Mouse (Mus musculus) CH12.LX (cell line): ENCODE data around the gene Cstad. TPM values are rescaled to one million over a fixed set of nuclear protein-coding genes. Genes with fewer than 3 reads are reported as not detected.

Source experiments
- DNase-seq: peaks from one replicate; pipeline ENCODE4 v3.0.0-alpha.2; 2013; ENCODE audit errors: extremely low read depth
- H3K27ac ChIP-seq: 2 replicates; pipeline ENCODE4 v1.5.1; 2012; ENCODE audit warnings: low read depth, mild to moderate bottlenecking, control low read depth, moderate library complexity; ENCODE audit not compliant: insufficient read depth
- H3K27me3 ChIP-seq: replicated peaks from 2 replicates; pipeline ENCODE3; 2012; ENCODE audit warnings: inconsistent platforms
- H3K36me3 ChIP-seq, 2 experiments: replicated peaks in 1 of 2; 2 replicates each; pipeline versions ENCODE3 to v1.6.1; 2012; ENCODE audit warnings: inconsistent platforms in 1 of 2, low read length in 1 of 2, mild to moderate bottlenecking in 1 of 2, mixed read lengths in 1 of 2, moderate library complexity in 1 of 2; ENCODE audit not compliant: control insufficient read depth in 1 of 2, insufficient read depth in 1 of 2
- H3K4me1 ChIP-seq, 2 experiments: 2 replicates each; pipeline ENCODE4 v1.6.1; 2012; ENCODE audit warnings: inconsistent platforms in 1 of 2, moderate library complexity in 1 of 2; ENCODE audit not compliant: insufficient read depth in 2 of 2, control insufficient read depth in 1 of 2
- H3K4me2 ChIP-seq: 2 replicates; pipeline ENCODE4 v1.6.1; 2012; ENCODE audit warnings: low read depth, mild to moderate bottlenecking, control low read depth; ENCODE audit not compliant: poor library complexity, insufficient read depth, severe bottlenecking
- H3K4me3 ChIP-seq, 3 experiments: fragments of 150-350 bp in 1 of 3; sonication (generic) in 1 of 3; replicated peaks in 1 of 3; 2 replicates each; pipeline versions ENCODE3 to v1.5.1; 2011 to 2012; ENCODE audit warnings: low read depth in 2 of 3, low read length in 2 of 3, mild to moderate bottlenecking in 2 of 3, moderate library complexity in 2 of 3, control low read depth in 1 of 3, improper control_type of control experiment in 1 of 3, inconsistent platforms in 1 of 3, mixed read lengths in 1 of 3; ENCODE audit not compliant: poor library complexity in 1 of 3
- H3K79me2 ChIP-seq: replicated peaks from 2 replicates; pipeline ENCODE4 v1.6.1; 2012; ENCODE audit warnings: mild to moderate bottlenecking, moderate library complexity; ENCODE audit not compliant: control insufficient read depth, poor library complexity, insufficient read depth, severe bottlenecking; ENCODE audit errors: extremely low read depth
- H3K9ac ChIP-seq: 2 replicates; pipeline ENCODE4 v1.6.1; 2012; ENCODE audit warnings: low read depth, mild to moderate bottlenecking, control low read depth, moderate library complexity; ENCODE audit not compliant: insufficient read depth
- H3K9me3 ChIP-seq: replicated peaks from 2 replicates; pipeline ENCODE3; 2012; ENCODE audit warnings: low read length, inconsistent platforms, mixed read lengths
- BHLHE40 ChIP-seq: IDR thresholded peaks from 2 replicates; pipeline ENCODE4 v1.6.1; 2011; ENCODE audit warnings: mild to moderate bottlenecking, low read depth, low read length, improper control_type of control experiment
- CHD2 ChIP-seq: IDR thresholded peaks from 2 replicates; pipeline ENCODE4 v1.6.1; 2011; ENCODE audit warnings: low read length, improper control_type of control experiment
- ELF1 ChIP-seq: IDR thresholded peaks from 2 replicates; pipeline ENCODE4 v1.6.1; 2014; ENCODE audit warnings: low read depth, mild to moderate bottlenecking, inconsistent platforms, low read length, improper control_type of control experiment
- GABPA ChIP-seq: IDR thresholded peaks from 2 replicates; pipeline ENCODE4 v1.6.1; 2012; ENCODE audit warnings: low read depth, low read length, improper control_type of control experiment, inconsistent platforms; ENCODE audit not compliant: insufficient replicate concordance
- HCFC1 ChIP-seq: IDR thresholded peaks from 2 replicates; pipeline ENCODE4 v1.6.1; 2012; ENCODE audit warnings: low read depth, mild to moderate bottlenecking, inconsistent platforms, low read length, improper control_type of control experiment
- MAZ ChIP-seq: IDR thresholded peaks from 2 replicates; pipeline ENCODE4 v1.6.1; 2012; ENCODE audit warnings: low read depth, mild to moderate bottlenecking, inconsistent platforms, low read length, improper control_type of control experiment, moderate library complexity
- MXI1 ChIP-seq: IDR thresholded peaks from 2 replicates; pipeline ENCODE4 v1.6.1; 2011; ENCODE audit warnings: mild to moderate bottlenecking, low read depth, low read length, improper control_type of control experiment
- MYC ChIP-seq: IDR thresholded peaks from 2 replicates; pipeline ENCODE4 v1.6.1; 2011; ENCODE audit warnings: low read depth, mild to moderate bottlenecking, improper control_type of control experiment, low read length
- NRF1 ChIP-seq: IDR thresholded peaks from 2 replicates; pipeline ENCODE4 v1.6.1; 2014; ENCODE audit warnings: low read depth, mild to moderate bottlenecking, inconsistent platforms, low read length, improper control_type of control experiment, moderate library complexity
- PAX5 ChIP-seq: IDR thresholded peaks from 2 replicates; pipeline ENCODE4 v1.6.1; 2012; ENCODE audit warnings: low read length, inconsistent platforms, mixed read lengths
- POLR2A ChIP-seq: IDR thresholded peaks from 2 replicates; pipeline ENCODE4 v1.6.1; 2011; ENCODE audit warnings: low read depth, mild to moderate bottlenecking, improper control_type of control experiment, low read length
- RAD21 ChIP-seq: IDR thresholded peaks from 2 replicates; pipeline ENCODE4 v1.6.1; 2011; ENCODE audit warnings: low read depth, mild to moderate bottlenecking, low read length, improper control_type of control experiment, moderate library complexity
- RCOR1 ChIP-seq: conservative IDR thresholded peaks from 2 replicates; pipeline ENCODE4 v1.6.1; 2012; ENCODE audit warnings: low read depth, mild to moderate bottlenecking, inconsistent platforms, low read length, improper control_type of control experiment
- TCF12 ChIP-seq: IDR thresholded peaks from 2 replicates; pipeline ENCODE4 v1.6.1; 2014; ENCODE audit warnings: low read depth, mild to moderate bottlenecking, inconsistent platforms, low read length, improper control_type of control experiment
- USF2 ChIP-seq: conservative IDR thresholded peaks from 2 replicates; pipeline ENCODE4 v1.6.1; 2011; ENCODE audit warnings: low read depth, low read length, improper control_type of control experiment
- ZMIZ1 ChIP-seq: IDR thresholded peaks from 2 replicates; pipeline ENCODE4 v1.6.1; 2012; ENCODE audit warnings: low read depth, mild to moderate bottlenecking, inconsistent platforms, low read length, improper control_type of control experiment
- ZNF384 ChIP-seq: IDR thresholded peaks from 2 replicates; pipeline ENCODE4 v1.6.1; 2012; ENCODE audit warnings: low read depth, low read length, improper control_type of control experiment, inconsistent platforms
- dilution Hi-C: fragments of 300-500 bp; cut with MboI; formaldehyde crosslinking; loops from 2 replicates; pipeline ENCODE4 v1.14.3; 2020; ENCODE audit warnings: low sequenced_read_pairs; ENCODE audit not compliant: extremely low pct_unique_long_range_greater_than_20kb, extremely low pct_ligation_motif_present
- in situ Hi-C: fragments of 300-500 bp; cut with MboI; formaldehyde crosslinking; loops from 3 replicates; pipeline ENCODE4 v1.14.3; 2019; ENCODE audit warnings: low sequenced_read_pairs, low pct_ligation_motif_present, low pct_unique_long_range_greater_than_20kb, mixed read lengths
- polyA plus RNA-seq: library from polyadenylated mRNA; unstranded; fragments of >175 nt; gene quantifications from 2 replicates; pipeline ENCODE4 v1.2.1, GENCODE M21; 2012; ENCODE audit warnings: low read depth; ENCODE audit not compliant: insufficient read length
- total RNA-seq, 2 experiments: library from RNA; depleted of rRNA; stranded (reverse); fragments of 300-350 nt in 1 of 2; fragments of >200 nt in 1 of 2; gene quantifications; 2 replicates each; pipeline ENCODE4 v1.2.3; 2012 to 2014

Gene Cstad
- total and polyA plus RNA-seq, 3 experiments: 0.29 to 0.51 TPM; not detected in 1

- DNase-seq: no peak
- Histone ChIP-seq H3K9me3 (peaks cover 10% of the 10 kb centered on the region), H3K9ac (no peak overlapping the region), H3K4me1 (no peaks in the 10 kb centered on the region), H3K27ac (no peak overlapping the region), H3K79me2 (no peaks in the 10 kb centered on the region; the same call in 1 of the 2 replicates), H3K36me3 (no peaks in the 10 kb centered on the region), H3K4me3 (no peak overlapping the region), H3K27me3 (peaks cover 16% of the 10 kb centered on the region), H3K4me2 (no peak overlapping the region)
- dilution Hi-C loops (no loop called here), in situ Hi-C loops (no loop called here)
- no peak for TF ChIP-seq MYC
- TF ChIP-seq ZNF384: no peak
- no peak for TF ChIP-seq ELF1
- TF ChIP-seq NRF1: no peak
- TF ChIP-seq BHLHE40: no peak
- no peak for TF ChIP-seq POLR2A
- no peak for TF ChIP-seq CHD2
- no peak for TF ChIP-seq MXI1
- no peak for TF ChIP-seq RAD21
- no peak for TF ChIP-seq HCFC1
- no peak for TF ChIP-seq ZMIZ1
- TF ChIP-seq TCF12: no peak
- TF ChIP-seq MAZ: no peak
- no peak for TF ChIP-seq GABPA
- TF ChIP-seq USF2: no peak
- TF ChIP-seq PAX5: no peak
- no peak for TF ChIP-seq RCOR1
Observed at GRCm38 (mm10) chr2:30618487-30619248, 23.8 kb downstream of the Cstad start.

GRCm38 (mm10) chr2:30623873-30624272, 29.0 kb downstream of the Cstad start:
- in situ Hi-C loops (no loop called here), dilution Hi-C loops (no loop called here)
- Histone ChIP-seq H3K9me3 (peaks cover 12% of the 10 kb centered on the region), H3K4me2 (no peak overlapping the region), H3K27ac (no peak overlapping the region), H3K79me2 (no peaks in the 10 kb centered on the region; the same call in 1 of the 2 replicates), H3K27me3 (peaks cover 2% of the 10 kb centered on the region), H3K4me3 (no peak overlapping the region), H3K36me3 (no peaks in the 10 kb centered on the region), H3K4me1 (peaks cover 3 to 9% of the 10 kb centered on the region in 2 experiments; a peak in 2 of 4 replicates), H3K9ac (no peak overlapping the region)
- TF ChIP-seq POLR2A (no peak), BHLHE40 (peak; percentile 74)
- no peak for DNase-seq
